Mouse (Mus musculus) lung, postnatal 0 days (tissue): ENCODE data around the gene Prkce.

Source experiments
- CTCF ChIP-seq: IDR thresholded peaks from 2 replicates; pipeline ENCODE4 v1.5.1; 2016; ENCODE audit warnings: antibody characterized with exemption, mild to moderate bottlenecking
- EP300 ChIP-seq: IDR thresholded peaks from 2 replicates; pipeline ENCODE4 v1.6.1; 2016; ENCODE audit warnings: antibody characterized with exemption, mild to moderate bottlenecking, control low read depth

- TF ChIP-seq CTCF = no peak
- TF ChIP-seq EP300 = no peak
Measured at GRCm38 (mm10) chr17:86589681-86590080, 422.1 kb downstream of the Prkce start.
